Mouse (Mus musculus) neural tube, embryonic 14.5 days (tissue): ENCODE measurements around the gene Lap3. TPM values are rescaled to one million over a fixed set of nuclear protein-coding genes. Genes with fewer than 3 reads are reported as not detected.
A peak's percentile ranks its signal among the peaks of the same experiment; 100 is the strongest.

Source experiments
- ATAC-seq: fragments of 200-750 bp; cut with Nextera tagmentation; 2 replicates; pipeline ENCODE4 v1.8.0; 2017; ENCODE audit warnings: low read depth, mild to moderate bottlenecking, moderate TSS enrichment, moderate library complexity
- H3K27ac ChIP-seq: fragments of 300-500 bp; sonication (generic); 2 replicates; pipeline ENCODE4 v1.5.1; 2014; ENCODE audit warnings: low read depth, mild to moderate bottlenecking, control low read depth, low read length, moderate library complexity, mixed read lengths
- H3K27me3 ChIP-seq: fragments of 300-500 bp; sonication (generic); 2 replicates; pipeline ENCODE4 v1.6.1; 2014; ENCODE audit warnings: low read length; ENCODE audit not compliant: control insufficient read depth, insufficient read depth
- H3K36me3 ChIP-seq: fragments of 300-500 bp; sonication (generic); 2 replicates; pipeline ENCODE4 v1.6.1; 2014; ENCODE audit warnings: low read length, mixed read lengths; ENCODE audit not compliant: control insufficient read depth, insufficient read depth
- H3K4me1 ChIP-seq: fragments of 300-500 bp; sonication (generic); 2 replicates; pipeline ENCODE4 v1.6.1; 2014; ENCODE audit warnings: low read length; ENCODE audit not compliant: control insufficient read depth, insufficient read depth
- H3K4me2 ChIP-seq: fragments of 300-500 bp; sonication (generic); 2 replicates; pipeline ENCODE4 v1.6.1; 2014; ENCODE audit warnings: mild to moderate bottlenecking, low read depth, low read length, control low read depth
- H3K4me3 ChIP-seq: fragments of 300-500 bp; sonication (generic); 2 replicates; pipeline ENCODE4 v1.5.1; 2014; ENCODE audit warnings: low read depth, low read length, control low read depth, mixed read lengths
- H3K9ac ChIP-seq: fragments of 300-500 bp; sonication (generic); replicated peaks from 2 replicates; pipeline ENCODE4 v1.6.1; 2014; ENCODE audit warnings: low read depth, mild to moderate bottlenecking, control low read depth, low read length, mixed read lengths
- H3K9me3 ChIP-seq: fragments of 300-500 bp; sonication (generic); 2 replicates; pipeline ENCODE4 v1.6.1; 2016; ENCODE audit warnings: low read length; ENCODE audit not compliant: control insufficient read depth
- whole genome bisulfite sequencing: fragments of 180-500 bp; shearing (Covaris S2); extraction: QIAGEN DNeasy Blood & Tissue Kit; methylation state at CpG from one replicate; pipeline ENCODE4 v1.1.7; 2014; 5-methylcytosine and 5-hydroxymethylcytosine counted together
- polyA plus RNA-seq: library from polyadenylated mRNA; unstranded; fragments of >200 nt; fragmentation: Nextera tagmentation; extraction: Ambion mirVana; gene quantifications from 2 replicates; pipeline ENCODE4 v1.2.1, GENCODE M21; 2014

Lap3 gene
- 31.9 and 36.4 TPM in 2 replicates for polyA plus RNA-seq

DNA sequence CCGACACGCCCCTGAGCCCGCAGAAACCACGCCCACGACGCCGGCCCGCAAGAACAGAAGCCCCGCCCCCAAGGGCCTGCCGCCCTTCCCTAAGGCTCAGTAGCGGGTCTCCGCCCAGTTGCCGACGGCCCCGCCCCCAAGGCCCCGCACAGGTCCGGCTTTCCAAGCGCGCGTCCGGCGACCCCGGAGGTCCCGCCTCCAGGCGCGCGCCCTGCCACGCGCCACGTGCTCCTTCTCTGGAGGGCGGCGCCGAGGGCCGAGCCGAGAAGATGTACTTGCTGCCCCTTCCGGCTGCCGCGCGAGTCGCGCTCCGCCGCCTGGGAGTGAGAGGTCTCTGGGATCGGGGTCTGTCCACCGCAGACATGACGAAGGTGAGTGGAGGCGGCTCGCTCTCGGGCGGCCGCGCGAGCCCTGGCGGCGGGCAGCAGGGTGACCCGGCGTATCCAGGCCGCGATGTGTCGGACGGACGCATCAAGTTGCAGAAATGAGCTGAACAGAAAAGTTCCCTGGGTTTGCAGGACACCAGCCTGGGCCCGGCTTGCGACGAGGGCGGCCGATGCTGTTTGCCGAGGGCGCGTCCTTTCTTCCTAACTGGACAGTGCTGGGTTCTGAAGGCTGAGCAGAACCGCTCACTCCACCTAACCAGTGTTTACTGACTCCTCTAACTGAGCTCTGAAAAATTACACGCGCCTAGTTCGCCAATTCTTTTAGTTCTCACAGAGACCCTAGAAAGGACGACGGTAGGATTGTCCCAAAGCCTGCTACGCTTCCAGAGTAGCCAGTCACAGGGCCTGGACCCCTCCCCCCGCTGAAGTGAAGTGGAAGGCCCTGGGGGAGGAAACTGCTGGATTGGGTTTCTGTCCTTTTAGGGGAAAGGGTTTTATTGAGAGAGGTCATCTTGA is at the start of gene Lap3:
Lap3 (plus strand) TSS at position 184 of the 902 bp plus-strand sequence.
- H3K9ac ChIP-seq = peak within 1 kb of the TSS; percentile 68
- no peaks in the 10 kb centered on the region for H3K27me3 ChIP-seq
- H3K4me3 ChIP-seq = peak within 1 kb of the TSS; percentile 51
- H3K36me3 ChIP-seq = no peaks in the 10 kb centered on the region
- H3K27ac ChIP-seq = no peak within 1 kb of the TSS
- peak within 1 kb of the TSS; percentile 71 for H3K4me2 ChIP-seq
- 0 out of 2 replicates have a peak, but pooled peaks cover 8% of the 10 kb centered on the region for H3K4me1 ChIP-seq
- H3K9me3 ChIP-seq = no peaks in the 10 kb centered on the region
- under 1% methylated on average over 78 of the region's 78 CpGs for WGBS
- ATAC-seq = peak; percentile 96

DNA sequence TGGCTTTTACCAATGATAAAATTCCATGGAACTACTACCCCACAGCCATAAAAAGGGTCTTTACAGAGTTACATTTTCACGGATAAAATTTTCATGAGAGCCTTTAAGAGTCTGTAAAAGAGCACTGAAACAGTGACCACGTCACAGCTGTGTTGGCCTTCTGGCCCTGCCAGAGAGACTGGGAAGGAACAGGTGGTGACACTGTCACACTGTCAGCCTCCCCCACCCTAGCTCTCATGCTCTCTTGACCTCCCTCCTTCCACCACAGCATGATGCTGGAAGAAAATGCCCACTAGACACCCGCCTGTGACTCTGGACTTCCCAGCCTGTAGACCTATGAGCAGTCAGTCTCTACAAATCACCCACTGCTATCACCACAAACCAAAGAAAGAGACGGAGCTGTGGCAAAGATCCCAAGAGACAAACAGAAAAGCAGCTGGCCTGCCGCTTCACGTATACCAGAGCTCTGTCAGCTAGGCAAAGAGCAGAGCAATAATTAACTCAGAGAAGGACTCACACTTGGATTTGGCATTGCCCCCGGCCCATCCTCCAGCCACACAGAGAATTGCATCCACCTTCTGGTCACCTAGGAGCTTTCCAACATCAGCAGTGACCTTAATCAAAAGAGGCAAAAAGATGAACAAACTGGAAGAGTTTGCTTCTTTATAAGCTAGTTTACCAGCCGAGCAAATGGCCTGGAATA is 48.9 kb upstream of the Lap3 start:
- Histone ChIP-seq H3K4me2 (no peak overlapping the region), H3K36me3 (no peaks in the 10 kb centered on the region), H3K27ac (no peak overlapping the region), H3K4me3 (no peak overlapping the region), H3K4me1 (peaks cover 6% of the 10 kb centered on the region; the same call in 1 of the 2 replicates), H3K9me3 (no peaks in the 10 kb centered on the region), H3K27me3 (no peaks in the 10 kb centered on the region), H3K9ac (no peak overlapping the region)
- ATAC-seq = no peak
- WGBS = 85% methylated on average over 8 of the region's 8 CpGs

DNA sequence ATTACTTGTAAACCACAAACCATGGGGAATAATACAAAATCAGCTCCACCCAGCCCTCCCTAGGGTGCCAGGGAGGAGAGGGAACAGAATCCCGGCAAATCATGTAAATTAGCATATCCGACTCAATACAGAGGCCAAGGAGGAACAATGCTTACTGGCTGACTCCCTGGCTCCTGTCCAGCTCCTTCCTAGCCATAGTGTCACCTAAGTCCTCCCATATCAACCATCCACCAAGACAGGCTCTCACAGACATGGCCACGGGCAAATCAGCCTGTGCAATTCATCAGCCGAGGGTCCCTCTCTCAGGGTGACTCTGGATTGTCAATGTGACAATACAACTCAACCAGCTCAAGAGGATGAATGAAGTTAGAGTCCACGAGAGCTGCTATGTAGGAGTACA is 44.5 kb upstream of the Lap3 start:
- peak overlapping the region; percentile 32; the same call in 1 of the 2 replicates for H3K9ac ChIP-seq
- peak overlapping the region; percentile 82; the same call in 1 of the 2 replicates for H3K4me2 ChIP-seq
- no peak overlapping the region for H3K27ac ChIP-seq
- H3K9me3 ChIP-seq = no peaks in the 10 kb centered on the region
- H3K4me1 ChIP-seq = peaks cover 6% of the 10 kb centered on the region; the same call in 1 of the 2 replicates
- WGBS = 20% methylated on average over 5 of the region's 5 CpGs
- H3K27me3 ChIP-seq = no peaks in the 10 kb centered on the region
- no peak for ATAC-seq
- no peaks in the 10 kb centered on the region for H3K36me3 ChIP-seq
- peak overlapping the region; percentile 69; the same call in 1 of the 2 replicates for H3K4me3 ChIP-seq

DNA sequence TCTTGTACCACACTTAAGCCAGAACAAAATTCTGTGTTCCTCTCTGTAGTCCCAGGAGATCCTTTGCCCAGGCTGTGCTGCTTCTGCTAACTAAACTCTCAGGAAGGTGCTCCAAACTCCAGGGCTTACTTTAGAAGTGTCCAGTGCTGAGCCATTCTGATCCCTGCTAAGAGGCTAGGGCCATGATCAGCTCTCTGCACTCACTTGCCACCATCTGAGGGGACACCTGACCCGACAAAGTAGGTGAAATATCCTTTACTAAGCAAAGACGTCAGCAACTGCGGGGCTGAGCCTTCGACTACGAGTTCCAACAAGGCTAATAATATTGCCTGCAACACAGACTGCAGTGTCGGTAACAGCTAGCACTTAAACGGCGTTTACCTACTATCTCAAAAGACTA is 44.0 kb upstream of the Lap3 start:
- no peak overlapping the region for H3K27ac ChIP-seq
- no peak for ATAC-seq
- H3K36me3 ChIP-seq = no peaks in the 10 kb centered on the region
- 1% methylated on average over 8 of the region's 8 CpGs for WGBS
- H3K9me3 ChIP-seq = no peaks in the 10 kb centered on the region
- H3K4me2 ChIP-seq = peak overlapping the region; percentile 82
- peak overlapping the region; percentile 32; the same call in 1 of the 2 replicates for H3K9ac ChIP-seq
- peaks cover 6% of the 10 kb centered on the region; the same call in 1 of the 2 replicates for H3K4me1 ChIP-seq
- peak overlapping the region; percentile 69 for H3K4me3 ChIP-seq
- no peaks in the 10 kb centered on the region for H3K27me3 ChIP-seq

DNA sequence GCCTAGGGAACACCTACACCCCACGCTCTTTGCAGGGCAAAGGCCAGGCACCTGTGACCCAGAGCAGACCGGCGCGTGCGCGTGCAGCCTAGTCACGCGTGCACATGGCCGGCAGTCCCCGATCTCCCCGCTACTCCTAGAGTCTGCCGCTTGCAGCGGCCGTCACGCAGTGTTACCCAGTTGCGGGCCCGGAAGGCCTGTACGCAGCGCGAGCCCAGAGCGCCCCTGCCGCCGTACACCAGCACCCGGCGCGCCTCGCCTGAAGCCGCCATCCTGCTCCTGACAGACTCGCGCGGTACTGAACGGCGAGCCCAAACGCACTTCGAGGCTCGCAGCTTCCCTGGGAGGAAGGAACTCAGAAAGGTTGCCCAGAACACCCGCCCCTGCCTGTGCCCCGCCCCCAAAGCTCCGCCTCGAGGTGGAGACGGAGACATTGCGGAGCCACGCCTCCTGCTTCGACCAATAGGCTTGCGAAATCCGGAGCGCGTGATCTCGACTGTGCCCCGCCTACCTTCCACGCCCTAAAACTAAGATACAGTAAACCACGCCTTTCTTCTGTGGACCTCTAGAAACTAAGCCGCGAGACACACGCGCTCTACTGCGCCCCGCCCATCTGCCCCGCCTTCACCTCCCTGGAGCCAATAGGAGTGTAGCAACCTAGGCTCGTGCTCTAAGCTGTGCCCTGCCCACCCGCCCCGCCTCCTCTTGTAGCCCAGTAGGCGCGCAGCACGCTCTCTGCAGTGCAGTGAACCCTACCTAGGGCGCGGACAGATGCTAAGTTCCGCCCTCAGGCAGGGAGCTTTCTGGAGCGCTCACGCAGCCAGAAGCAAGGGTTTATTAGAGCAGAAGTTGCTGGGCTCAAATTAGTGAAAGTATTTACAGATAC is 43.1 kb upstream of the Lap3 start, which contains the start of gene Qdpr:
Qdpr (minus strand) TSS at position 406 of the 886 bp plus-strand sequence.
- under 1% methylated on average over 70 of the region's 70 CpGs for WGBS
- no peaks in the 10 kb centered on the region for H3K9me3 ChIP-seq
- peaks cover 6% of the 10 kb centered on the region; the same call in 1 of the 2 replicates for H3K4me1 ChIP-seq
- no peaks in the 10 kb centered on the region for H3K27me3 ChIP-seq
- H3K27ac ChIP-seq = peak within 1 kb of the TSS; percentile 7; the same call in 1 of the 2 replicates
- H3K4me2 ChIP-seq = peak within 1 kb of the TSS; percentile 82
- ATAC-seq = peak; percentile 99
- peak within 1 kb of the TSS; percentile 72 for H3K9ac ChIP-seq
- H3K36me3 ChIP-seq = no peaks in the 10 kb centered on the region
- peak within 1 kb of the TSS; percentile 69 for H3K4me3 ChIP-seq

DNA sequence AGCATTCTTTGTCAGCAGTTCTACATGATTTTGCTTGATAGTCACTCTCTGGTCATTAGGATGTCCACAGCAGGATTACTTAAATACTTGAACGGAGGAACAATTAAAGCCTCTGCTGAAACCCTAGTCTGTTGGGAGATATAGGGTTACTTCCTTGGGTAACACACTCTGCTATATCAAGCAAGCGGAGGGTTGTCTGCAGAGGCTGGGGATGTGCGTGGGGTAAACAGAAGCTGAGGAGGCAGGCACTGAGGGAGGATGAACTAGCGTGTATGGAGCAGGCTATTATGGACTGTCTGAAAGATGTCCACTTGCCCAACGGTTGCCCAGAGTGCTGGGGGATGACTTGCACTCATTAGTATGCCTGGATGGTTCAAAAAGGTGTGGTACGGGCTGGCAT is 39.7 kb upstream of the Lap3 start, which contains the start of gene Clrn2:
Clrn2 (plus strand) TSS at position 301 of the 400 bp plus-strand sequence.
- ATAC-seq = no peak
- 77% methylated on average over 6 of the region's 6 CpGs for WGBS
- Histone ChIP-seq H3K4me2 (no peak within 1 kb of the TSS), H3K9me3 (no peaks in the 10 kb centered on the region), H3K27ac (no peak within 1 kb of the TSS), H3K4me1 (peaks cover 6% of the 10 kb centered on the region; the same call in 1 of the 2 replicates), H3K9ac (no peak within 1 kb of the TSS), H3K36me3 (no peaks in the 10 kb centered on the region), H3K27me3 (no peaks in the 10 kb centered on the region), H3K4me3 (no peak within 1 kb of the TSS)

DNA sequence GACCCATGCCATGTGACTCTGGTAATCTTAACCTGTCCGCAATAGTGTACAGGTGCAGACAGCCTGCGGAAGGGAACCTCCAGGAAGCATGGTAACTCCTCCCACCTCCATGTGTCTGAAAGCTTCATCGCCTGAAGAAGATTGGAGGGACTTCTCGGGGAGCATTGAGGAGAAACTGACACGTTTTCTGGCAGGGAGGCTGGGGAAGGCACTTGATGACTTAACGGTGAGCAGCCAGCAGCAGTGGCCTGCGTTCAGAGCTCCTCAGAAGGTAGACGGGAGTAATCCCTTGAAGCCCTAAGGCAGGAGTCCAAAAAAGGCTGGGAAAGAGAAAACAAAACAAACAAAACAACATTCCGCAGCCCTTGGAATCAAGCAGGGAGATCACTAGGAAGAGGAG is 38.7 kb upstream of the Lap3 start:
- Histone ChIP-seq H3K9ac (no peak overlapping the region), H3K27me3 (no peaks in the 10 kb centered on the region), H3K36me3 (no peaks in the 10 kb centered on the region), H3K4me2 (no peak overlapping the region), H3K4me1 (no peaks in the 10 kb centered on the region), H3K9me3 (no peaks in the 10 kb centered on the region), H3K4me3 (no peak overlapping the region), H3K27ac (no peak overlapping the region)
- WGBS = 55% methylated on average over 9 of the region's 9 CpGs
- no peak for ATAC-seq

DNA sequence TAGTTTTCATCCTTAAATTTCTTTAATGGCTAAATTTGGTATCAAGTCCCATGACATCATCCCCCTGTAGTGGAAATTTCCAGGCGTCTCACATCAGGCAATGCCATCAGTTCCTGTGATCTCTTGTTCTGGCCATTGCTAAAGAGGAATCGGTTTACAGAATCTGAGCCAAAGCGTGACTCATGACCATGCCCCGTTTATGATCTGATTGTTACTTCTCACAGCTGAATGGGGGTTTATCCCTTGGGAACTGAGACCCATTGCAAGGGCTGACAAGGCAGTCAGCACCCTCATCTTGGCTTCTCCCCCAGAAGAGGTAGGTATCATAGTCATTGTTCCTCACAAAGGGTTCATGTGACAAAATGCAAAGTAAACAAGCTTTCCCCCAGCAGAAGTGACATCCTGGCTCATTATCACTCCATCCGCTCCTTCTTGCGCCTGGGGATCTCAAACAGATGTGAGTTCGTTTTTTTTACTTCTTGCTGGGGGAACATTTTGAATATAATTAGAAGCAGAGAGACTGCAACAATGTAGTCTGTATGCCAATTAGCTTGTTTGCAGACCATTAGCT is 20.2 kb upstream of the Lap3 start:
- no peak overlapping the region for H3K9ac ChIP-seq
- H3K9me3 ChIP-seq = no peaks in the 10 kb centered on the region
- no peak overlapping the region for H3K4me2 ChIP-seq
- no peak for ATAC-seq
- no peaks in the 10 kb centered on the region for H3K36me3 ChIP-seq
- no peaks in the 10 kb centered on the region for H3K27me3 ChIP-seq
- H3K4me1 ChIP-seq = no peaks in the 10 kb centered on the region
- no peak overlapping the region for H3K4me3 ChIP-seq
- WGBS = 57% methylated on average over 7 of the region's 7 CpGs
- no peak overlapping the region for H3K27ac ChIP-seq
